Mouse (Mus musculus): ENCODE data around the gene Fbxl19. TPM values are rescaled to one million over a fixed set of nuclear protein-coding genes. Genes with fewer than 3 reads are reported as not detected.
"Not testable (repeated sequence)": the region's sequence is repeated elsewhere in the genome, so short reads cannot be mapped to it uniquely, and the experiment has no call there.

Gene Fbxl19
- polyA plus RNA-seq, 1 experiment = 171 TPM

DNA sequence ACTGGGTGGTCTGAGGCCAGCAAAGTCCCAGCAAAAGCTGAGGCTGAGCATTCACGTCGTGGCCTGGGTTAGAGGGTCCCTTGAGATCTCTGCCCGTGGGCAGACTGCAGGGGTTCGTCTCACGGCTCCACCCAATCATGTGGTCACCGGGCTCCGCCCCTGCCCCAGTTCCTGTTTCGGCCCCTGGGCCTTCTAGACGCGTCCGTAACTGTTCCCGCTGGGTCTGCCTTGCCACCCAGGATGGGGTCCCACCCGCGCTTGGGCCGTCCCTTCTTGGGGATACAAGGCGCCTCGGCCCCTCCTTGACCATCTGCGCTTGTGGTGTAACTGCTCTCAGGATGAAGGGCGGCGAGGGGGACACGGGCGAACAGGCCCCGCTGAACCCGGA lies 25.3 kb downstream of the Fbxl19 start, which contains the start of gene Orai3:
Orai3 (plus strand) TSS at position 165 of the 388 bp plus-strand sequence.
- TF ChIP-seq CTCF (IDR thresholded peaks at IDR 0.05; ENCODE audit: borderline replicate concordance, extremely low read depth, insufficient read depth, insufficient read length) = no peak
- no peak for TF ChIP-seq POLR2A (IDR thresholded peaks at IDR 0.05; ENCODE audit: borderline replicate concordance, extremely low read depth, insufficient read depth, insufficient read length, poor library complexity, severe bottlenecking)
- peak; percentile 81 for DNase-seq (ENCODE audit: low read depth)

DNA sequence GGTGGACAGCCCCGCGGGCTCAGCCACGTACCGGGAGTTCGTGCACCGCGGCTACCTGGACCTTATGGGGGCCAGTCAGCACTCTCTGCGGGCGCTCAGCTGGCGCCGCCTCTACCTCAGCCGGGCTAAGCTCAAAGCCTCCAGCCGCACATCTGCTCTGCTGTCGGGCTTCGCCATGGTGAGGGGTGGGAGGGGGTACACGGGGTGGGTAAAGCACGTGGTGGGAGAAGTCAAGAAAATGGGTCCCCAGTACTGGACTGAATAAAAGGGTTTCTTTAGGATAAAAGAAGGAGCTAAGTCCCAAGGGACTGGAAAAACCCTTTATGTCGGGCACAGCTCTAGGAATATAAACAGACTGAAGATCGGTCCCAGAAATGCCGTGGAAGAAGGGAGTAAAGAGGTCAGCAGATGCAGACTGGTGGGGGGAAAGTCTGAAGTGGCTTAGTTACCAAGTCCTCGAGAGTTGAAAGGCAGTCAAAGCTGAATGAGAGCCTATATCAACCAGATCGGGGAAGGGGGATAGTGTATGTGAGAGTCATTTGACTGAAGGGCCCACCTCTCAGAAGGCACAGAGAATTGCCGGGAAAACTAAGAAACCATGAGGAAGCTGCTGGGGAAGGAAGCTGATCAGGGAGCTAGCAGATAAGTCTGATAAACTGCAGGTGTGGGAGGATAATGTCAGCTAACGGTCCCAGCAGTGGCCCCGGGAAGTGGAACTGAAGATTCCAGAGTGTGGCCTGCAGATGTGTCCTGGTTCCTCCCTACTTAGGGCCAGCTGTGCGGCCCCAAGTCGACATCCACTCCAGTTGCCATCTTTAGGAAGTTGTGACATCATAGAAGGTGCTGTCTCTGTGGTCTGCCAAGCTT lies 25.9 kb downstream of the Fbxl19 start:
- DNase-seq (ENCODE audit: low read depth) = peak; percentile 37
- TF ChIP-seq POLR2A (IDR thresholded peaks at IDR 0.05; ENCODE audit: borderline replicate concordance, extremely low read depth, insufficient read depth, insufficient read length, poor library complexity, severe bottlenecking) (no peak), CTCF (IDR thresholded peaks at IDR 0.05; ENCODE audit: borderline replicate concordance, extremely low read depth, insufficient read depth, insufficient read length) (no peak)

DNA sequence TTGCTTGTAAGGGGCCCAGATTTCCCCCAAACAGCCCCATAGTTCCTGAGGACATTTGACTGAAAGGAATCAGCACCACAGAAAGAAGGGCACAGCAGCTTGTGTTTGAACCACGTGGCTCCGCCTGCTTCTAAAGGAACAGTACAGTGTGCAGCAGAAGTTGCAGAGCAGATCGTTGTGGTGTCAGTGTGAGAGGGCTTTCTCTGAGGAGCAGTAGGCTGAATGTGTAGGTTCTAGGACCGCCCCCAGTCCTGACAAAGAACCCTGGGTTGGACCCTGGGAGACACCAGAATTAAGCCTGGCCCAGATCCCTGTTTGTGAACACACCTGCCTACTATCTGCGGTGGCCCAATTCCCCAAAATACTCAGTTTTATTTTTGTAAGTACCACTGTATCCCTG lies 26.9 kb downstream of the Fbxl19 start:
- DNase-seq (ENCODE audit: low read depth) = no peak
- TF ChIP-seq POLR2A (IDR thresholded peaks at IDR 0.05; ENCODE audit: borderline replicate concordance, extremely low read depth, insufficient read depth, insufficient read length, poor library complexity, severe bottlenecking) (no peak), CTCF (IDR thresholded peaks at IDR 0.05; ENCODE audit: borderline replicate concordance, extremely low read depth, insufficient read depth, insufficient read length) (no peak)

DNA sequence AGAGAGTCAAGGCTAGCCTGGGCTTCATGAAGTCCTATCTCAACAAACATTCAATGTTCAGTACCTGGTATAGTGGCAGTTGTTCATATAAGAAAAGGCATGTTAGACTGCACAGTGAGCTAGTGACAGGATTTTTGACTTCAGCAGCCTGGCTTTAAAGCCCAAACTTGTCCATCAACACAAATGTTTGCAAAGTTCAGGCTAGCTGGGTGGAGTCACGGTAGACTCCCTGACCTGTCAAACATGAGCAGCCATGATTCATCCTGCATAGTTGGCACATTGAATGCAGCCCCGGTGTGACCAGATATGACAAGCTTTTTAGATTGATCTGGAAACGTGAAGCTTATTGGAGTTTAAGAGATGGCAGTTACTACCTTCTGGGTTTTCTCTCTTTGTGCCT lies 27.7 kb downstream of the Fbxl19 start:
- DNase-seq (ENCODE audit: low read depth) = no peak
- TF ChIP-seq POLR2A (IDR thresholded peaks at IDR 0.05; ENCODE audit: borderline replicate concordance, extremely low read depth, insufficient read depth, insufficient read length, poor library complexity, severe bottlenecking) (no peak), CTCF (IDR thresholded peaks at IDR 0.05; ENCODE audit: borderline replicate concordance, extremely low read depth, insufficient read depth, insufficient read length) (no peak)

DNA sequence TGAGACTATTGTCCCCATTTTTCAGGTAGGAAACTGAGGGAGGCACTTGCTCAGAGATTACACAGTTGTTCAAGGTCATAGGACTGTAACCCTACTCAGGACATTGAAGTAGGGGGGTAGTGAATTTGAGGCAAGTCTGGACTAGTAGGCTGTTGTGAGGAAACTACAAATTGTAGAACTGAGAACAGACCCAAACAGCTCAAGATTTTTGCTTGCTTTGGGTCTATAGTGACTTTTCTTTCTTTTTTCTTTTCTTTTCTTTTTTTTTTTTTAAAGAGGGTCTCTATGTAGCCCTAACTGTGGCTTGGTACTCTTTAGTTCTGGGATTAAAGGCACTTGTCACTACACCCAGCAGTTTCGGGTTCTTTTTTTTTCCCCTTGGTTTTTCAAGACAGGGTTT lies 28.2 kb downstream of the Fbxl19 start:
- TF ChIP-seq POLR2A (IDR thresholded peaks at IDR 0.05; ENCODE audit: borderline replicate concordance, extremely low read depth, insufficient read depth, insufficient read length, poor library complexity, severe bottlenecking) (no peak), CTCF (IDR thresholded peaks at IDR 0.05; ENCODE audit: borderline replicate concordance, extremely low read depth, insufficient read depth, insufficient read length) (no peak)
- no peak for DNase-seq (ENCODE audit: low read depth)

DNA sequence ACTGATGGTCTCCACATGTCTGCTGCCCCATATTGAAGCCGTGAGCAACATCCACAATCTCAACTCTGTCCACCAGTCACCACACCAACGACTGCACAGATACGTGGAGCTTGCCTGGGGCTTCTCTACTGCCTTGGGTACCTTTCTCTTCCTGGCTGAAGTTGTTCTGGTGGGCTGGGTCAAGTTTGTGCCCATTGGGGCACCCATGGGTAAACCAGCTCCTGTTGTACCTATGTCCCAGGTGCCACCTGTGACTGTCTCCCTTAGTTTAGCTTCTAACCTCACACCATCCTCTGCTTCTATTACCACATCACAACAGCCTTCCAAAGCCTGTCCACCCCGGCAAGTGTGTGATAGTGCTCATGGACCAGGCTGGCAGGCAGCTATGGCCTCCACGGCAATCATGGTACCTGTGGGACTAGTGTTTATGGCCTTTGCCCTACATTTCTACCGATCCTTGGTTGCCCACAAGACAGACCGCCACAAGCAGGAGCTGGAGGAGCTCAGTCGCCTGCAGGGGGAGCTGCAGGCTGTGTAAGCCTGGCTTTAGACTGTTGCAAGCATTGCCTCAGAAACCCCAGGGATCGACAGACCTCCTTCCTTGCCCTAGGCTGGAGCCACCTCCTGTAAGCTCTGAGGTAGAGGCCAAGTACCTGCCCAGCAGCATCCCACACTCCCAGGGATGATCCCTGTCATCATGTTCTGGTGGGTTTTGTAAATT lies 29.5 kb downstream of the Fbxl19 start:
- DNase-seq (ENCODE audit: low read depth) = peak; percentile 74
- TF ChIP-seq POLR2A (IDR thresholded peaks at IDR 0.05; ENCODE audit: borderline replicate concordance, extremely low read depth, insufficient read depth, insufficient read length, poor library complexity, severe bottlenecking) (no peak), CTCF (IDR thresholded peaks at IDR 0.05; ENCODE audit: borderline replicate concordance, extremely low read depth, insufficient read depth, insufficient read length) (peak; percentile 79)

DNA sequence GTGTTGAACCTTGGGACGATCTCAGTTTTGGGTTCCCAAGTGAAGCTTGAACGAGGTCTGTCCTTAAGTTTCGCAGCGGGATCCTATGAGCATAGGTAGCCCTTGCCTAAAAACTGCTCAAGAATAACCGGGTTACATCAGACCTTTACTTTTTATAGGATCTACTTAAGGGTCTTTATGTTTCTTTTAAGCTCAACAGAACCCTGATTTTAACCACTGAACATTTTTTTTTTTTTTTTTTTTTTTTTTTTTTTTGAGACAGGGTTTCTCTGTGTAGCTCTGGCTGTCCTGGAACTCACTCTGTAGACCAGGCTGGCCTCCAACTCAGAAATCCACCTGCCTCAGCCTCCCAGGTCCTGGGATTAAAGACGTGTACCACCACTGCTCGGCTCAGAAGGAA lies 31.5 kb downstream of the Fbxl19 start:
- DNase-seq (ENCODE audit: low read depth) = not testable (repeated sequence)

DNA sequence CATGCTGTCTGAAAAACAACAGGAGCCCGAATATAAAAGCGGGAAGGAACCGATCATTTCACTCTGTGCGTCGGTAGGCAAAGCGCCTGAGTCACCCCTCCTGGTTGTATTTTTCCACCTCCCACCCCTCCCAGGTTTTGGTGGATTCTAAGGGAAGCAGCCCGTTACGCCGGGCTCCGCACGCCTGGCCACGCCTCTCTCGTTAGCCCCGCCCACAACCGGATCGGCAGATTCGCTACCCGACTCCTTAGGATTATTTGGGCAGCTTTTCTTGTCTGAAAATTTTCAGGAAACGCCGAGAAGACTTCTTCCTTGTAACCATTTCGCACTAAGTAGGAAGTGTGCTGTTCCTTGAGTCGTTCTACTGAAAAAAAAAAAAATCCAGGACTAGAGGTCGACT lies 32.1 kb downstream of the Fbxl19 start, which contains the start of gene Setd1a:
Setd1a (plus strand) TSS at position 245 of the 400 bp plus-strand sequence.
- no peak for TF ChIP-seq CTCF (IDR thresholded peaks at IDR 0.05; ENCODE audit: borderline replicate concordance, extremely low read depth, insufficient read depth, insufficient read length)
- peak; percentile 38; the same call in 1 of the 2 replicates for TF ChIP-seq POLR2A (IDR thresholded peaks at IDR 0.05; ENCODE audit: borderline replicate concordance, extremely low read depth, insufficient read depth, insufficient read length, poor library complexity, severe bottlenecking)
- DNase-seq (ENCODE audit: low read depth) = peak; percentile 92

DNA sequence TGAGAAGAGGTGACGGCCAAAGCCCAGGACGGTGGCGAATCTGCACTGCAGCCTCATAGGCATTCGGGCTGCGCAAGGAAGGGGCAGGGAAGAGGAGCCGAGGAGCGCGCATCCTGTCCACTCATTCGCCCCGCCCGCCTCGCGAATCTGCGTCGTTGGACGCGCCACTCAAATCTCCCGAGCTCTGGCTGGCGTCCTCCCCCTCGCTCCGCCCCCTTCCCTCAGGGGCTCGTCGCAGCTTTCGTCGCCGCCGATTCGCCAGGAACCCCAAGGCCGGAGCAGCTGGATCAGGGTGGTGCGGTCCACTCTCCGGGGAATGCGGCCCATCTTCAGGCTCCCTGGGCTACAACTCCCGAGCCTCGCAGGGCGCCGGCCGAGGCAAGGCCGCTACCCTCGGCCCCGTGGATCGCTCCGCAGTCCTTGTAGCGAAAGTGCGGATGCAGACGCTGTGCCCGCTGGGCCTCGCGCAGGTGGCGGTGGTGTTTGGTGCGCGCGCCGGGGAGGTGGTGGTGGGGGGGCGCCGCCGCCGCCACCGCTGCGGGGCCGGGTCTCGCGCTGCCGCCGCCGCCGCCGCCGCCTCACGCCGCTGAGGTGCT lies 32.6 kb downstream of the Fbxl19 start:
- TF ChIP-seq CTCF (IDR thresholded peaks at IDR 0.05; ENCODE audit: borderline replicate concordance, extremely low read depth, insufficient read depth, insufficient read length) = no peak
- peak; percentile 43 for TF ChIP-seq POLR2A (IDR thresholded peaks at IDR 0.05; ENCODE audit: borderline replicate concordance, extremely low read depth, insufficient read depth, insufficient read length, poor library complexity, severe bottlenecking)
- DNase-seq (ENCODE audit: low read depth) = peak; percentile 99

DNA sequence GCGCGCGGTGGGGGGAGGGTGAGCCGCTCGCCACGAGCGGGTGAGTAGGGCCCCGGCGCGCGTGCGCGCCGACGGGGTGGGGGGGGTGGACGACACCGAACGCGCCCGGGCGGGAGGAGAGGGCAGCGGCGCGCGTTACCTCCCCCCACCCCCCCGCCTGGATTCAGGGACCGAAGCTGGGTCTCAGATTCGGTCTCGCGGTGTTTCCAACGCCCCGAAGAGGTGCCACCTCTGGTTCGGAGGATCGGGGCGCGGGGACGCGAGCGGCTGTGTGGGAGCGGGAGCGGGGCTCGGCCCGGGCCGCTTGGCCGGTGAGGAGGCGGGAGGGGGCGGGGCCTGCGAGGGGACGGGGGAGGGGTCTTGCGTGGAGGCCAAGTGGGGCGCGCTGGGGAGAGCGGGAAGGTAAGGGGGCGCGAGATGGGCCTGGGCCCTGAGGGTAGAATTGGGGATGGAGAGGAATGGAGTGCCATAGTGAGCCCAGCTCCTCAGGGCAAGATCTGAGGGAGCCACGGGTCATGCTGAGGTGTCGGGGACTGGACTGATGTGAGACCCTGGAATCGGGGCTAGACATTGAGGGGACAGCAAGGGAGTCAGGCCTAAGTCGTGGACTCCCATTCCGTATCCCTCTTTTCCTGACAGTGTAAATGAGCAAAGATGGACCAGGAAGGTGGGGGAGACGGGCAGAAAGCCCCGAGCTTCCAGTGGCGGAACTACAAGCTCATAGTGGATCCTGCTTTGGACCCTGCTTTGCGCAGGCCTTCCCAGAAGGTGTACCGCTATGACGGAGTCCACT lies 33.3 kb downstream of the Fbxl19 start:
- peak; percentile 69 for DNase-seq (ENCODE audit: low read depth)
- TF ChIP-seq CTCF (IDR thresholded peaks at IDR 0.05; ENCODE audit: borderline replicate concordance, extremely low read depth, insufficient read depth, insufficient read length) (no peak), POLR2A (IDR thresholded peaks at IDR 0.05; ENCODE audit: borderline replicate concordance, extremely low read depth, insufficient read depth, insufficient read length, poor library complexity, severe bottlenecking) (peak; percentile 34; the same call in 1 of the 2 replicates)

DNA sequence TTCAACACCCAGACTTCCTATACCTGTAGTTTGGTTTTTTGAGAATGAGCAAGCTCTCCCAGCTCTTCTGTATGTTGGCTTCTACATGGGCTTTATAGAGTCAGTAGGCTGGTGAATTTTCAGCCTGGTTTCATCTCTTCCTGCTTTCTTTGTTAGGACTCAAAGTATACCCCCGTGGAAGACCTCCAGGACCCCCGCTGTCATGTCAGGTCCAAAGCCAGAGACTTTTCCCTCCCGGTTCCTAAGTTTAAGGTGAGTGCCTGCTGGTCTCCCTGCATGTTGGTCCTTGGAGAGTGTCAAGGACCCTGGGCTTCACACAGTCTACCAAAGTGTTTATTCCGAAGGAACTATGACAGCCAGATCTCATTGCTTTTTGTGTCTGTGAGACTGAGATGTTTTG lies 34.0 kb downstream of the Fbxl19 start:
- DNase-seq (ENCODE audit: low read depth) = no peak
- TF ChIP-seq POLR2A (IDR thresholded peaks at IDR 0.05; ENCODE audit: borderline replicate concordance, extremely low read depth, insufficient read depth, insufficient read length, poor library complexity, severe bottlenecking) (no peak), CTCF (IDR thresholded peaks at IDR 0.05; ENCODE audit: borderline replicate concordance, extremely low read depth, insufficient read depth, insufficient read length) (no peak)
